Mouse (Mus musculus) megakaryocyte, embryonic 14.5 days (primary cell): ENCODE results near the gene Gm2663. TPM values are rescaled to one million over a fixed set of nuclear protein-coding genes. Genes with fewer than 3 reads are reported as not detected.
"Not testable (repeated sequence)": the region's sequence is repeated elsewhere in the genome, so short reads cannot be mapped to it uniquely, and the experiment has no call there.

ENCODE experiments used
- H3K27me3 ChIP-seq: replicated peaks from 2 replicates; pipeline ENCODE3; 2012; ENCODE audit warnings: inconsistent platforms
- H3K36me3 ChIP-seq: replicated peaks from 2 replicates; pipeline ENCODE3; 2012; ENCODE audit warnings: low read length, inconsistent platforms, mixed read lengths
- H3K4me1 ChIP-seq: 2 replicates; pipeline ENCODE4 v1.6.1; 2012; ENCODE audit warnings: inconsistent platforms
- H3K4me3 ChIP-seq: replicated peaks from 2 replicates; pipeline ENCODE3; 2012; ENCODE audit warnings: moderate library complexity, mild to moderate bottlenecking, inconsistent platforms
- H3K9me3 ChIP-seq: 2 replicates; pipeline ENCODE4 v1.6.1; 2012; ENCODE audit warnings: inconsistent platforms
- FLI1 ChIP-seq: IDR thresholded peaks from 2 replicates; pipeline ENCODE4 v1.6.1; 2012; ENCODE audit warnings: low read length, inconsistent platforms, mixed read lengths
- GATA1 ChIP-seq: IDR thresholded peaks from 3 replicates; pipeline ENCODE4 v1.6.1; 2012; ENCODE audit warnings: mixed read lengths, low read length, inconsistent platforms, borderline replicate concordance
- polyA plus RNA-seq: library from polyadenylated mRNA; stranded (reverse); fragments of >175 nt; gene quantifications from 2 replicates; pipeline ENCODE4 v1.2.3, GENCODE M21; 2012; ENCODE audit warnings: low replicate concordance; ENCODE audit not compliant: insufficient read depth

Gm2663 gene
- polyA plus RNA-seq = not detected in 2 replicates

DNA sequence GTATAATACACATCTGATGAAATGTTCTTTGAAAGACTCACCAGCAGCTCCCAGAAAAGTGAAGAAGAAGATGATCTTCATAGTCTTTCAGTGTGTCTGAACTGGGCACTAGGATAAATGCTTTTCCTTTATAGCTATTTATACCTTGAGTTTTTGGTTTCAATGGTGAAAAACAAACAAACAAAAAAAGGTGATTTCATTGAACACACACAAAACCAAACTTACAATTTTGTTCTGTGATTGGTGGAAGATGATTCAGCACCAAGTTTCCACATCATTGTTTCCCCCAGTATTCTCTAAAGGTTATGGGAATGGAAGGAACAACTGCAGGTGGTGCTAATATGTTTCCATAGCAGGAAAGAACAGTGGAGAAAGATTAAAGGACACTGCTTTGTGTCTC is at the start of gene Gm2663:
Gene Gm2663, minus strand, starts transcription at position 101 of the 400 bp plus-strand sequence.
- not testable (repeated sequence) for H3K36me3 ChIP-seq, H3K27me3 ChIP-seq

DNA sequence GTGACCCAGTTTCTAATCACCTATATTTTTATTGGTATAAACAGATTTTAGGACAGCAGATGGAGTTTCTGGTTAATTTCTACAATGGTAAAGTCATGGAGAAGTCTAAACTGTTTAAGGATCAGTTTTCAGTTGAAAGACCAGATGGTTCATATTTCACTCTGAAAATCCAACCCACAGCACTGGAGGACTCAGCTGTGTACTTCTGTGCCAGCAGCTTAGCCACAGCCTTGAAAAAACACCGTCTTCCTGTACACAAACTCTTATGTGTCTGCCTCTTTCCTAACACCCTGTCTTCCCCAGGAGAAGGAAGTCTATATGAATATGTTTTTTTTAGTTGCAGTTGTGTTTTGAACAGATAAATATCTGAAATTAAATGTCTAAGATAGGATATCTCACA is 49.3 kb upstream of the Gm2663 start:
- Histone ChIP-seq H3K9me3 (no peaks in the 10 kb centered on the region), H3K4me1 (peaks cover 12% of the 10 kb centered on the region), H3K36me3 (no peaks in the 10 kb centered on the region), H3K27me3 (no peaks in the 10 kb centered on the region), H3K4me3 (no peak overlapping the region)
- no peak for TF ChIP-seq GATA1
- no peak for TF ChIP-seq FLI1

More for the DNA sequence above, at the start of gene Gm2663:
- H3K4me3 ChIP-seq, H3K4me1 ChIP-seq, H3K9me3 ChIP-seq: not testable (repeated sequence)

- no peaks in the 10 kb centered on the region for H3K36me3 ChIP-seq
- no peak for TF ChIP-seq FLI1
- TF ChIP-seq GATA1 = no peak
These were observed 48.7 kb upstream of the Gm2663 start for GRCm38 (mm10) chr6:41047961-41048360.

DNA sequence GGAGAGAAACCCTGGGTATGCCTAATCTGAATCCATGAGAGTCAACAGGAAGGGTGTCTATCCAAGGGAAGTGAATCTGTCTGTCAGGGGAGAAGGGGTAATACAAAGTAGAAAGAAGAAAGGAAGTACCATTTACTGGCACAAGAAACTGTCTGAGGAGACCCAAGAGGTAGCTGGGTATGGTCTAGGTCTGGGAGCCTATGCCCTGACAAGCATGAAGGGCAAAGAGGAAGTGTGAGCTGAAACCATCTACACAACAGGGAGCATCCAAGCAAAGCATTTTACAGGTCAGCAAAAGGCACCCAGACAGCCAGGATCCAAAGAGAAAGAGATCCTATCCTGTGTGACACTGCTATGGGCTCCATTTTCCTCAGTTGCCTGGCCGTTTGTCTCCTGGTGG is 47.9 kb upstream of the Gm2663 start:
- no peaks in the 10 kb centered on the region for H3K9me3 ChIP-seq
- no peaks in the 10 kb centered on the region for H3K36me3 ChIP-seq
- no peak overlapping the region for H3K4me3 ChIP-seq
- TF ChIP-seq FLI1 = no peak
- TF ChIP-seq GATA1 = no peak
- H3K4me1 ChIP-seq = peaks cover 7% of the 10 kb centered on the region
- H3K27me3 ChIP-seq = no peaks in the 10 kb centered on the region

More at GRCm38 (mm10) chr6:41047961-41048360, 48.7 kb upstream of the Gm2663 start:
- Histone ChIP-seq H3K9me3 (no peaks in the 10 kb centered on the region), H3K4me3 (no peak overlapping the region), H3K4me1 (peaks cover 8% of the 10 kb centered on the region), H3K27me3 (no peaks in the 10 kb centered on the region)

GRCm38 (mm10) chr6:41046553-41046952 is 47.3 kb upstream of the Gm2663 start:
- TF ChIP-seq GATA1 (no peak), FLI1 (no peak)

GRCm38 (mm10) chr6:41044753-41045152 is 45.5 kb upstream of the Gm2663 start:
- Histone ChIP-seq H3K36me3 (no peaks in the 10 kb centered on the region), H3K27me3 (no peaks in the 10 kb centered on the region), H3K9me3 (no peaks in the 10 kb centered on the region), H3K4me3 (no peak overlapping the region), H3K4me1 (peaks cover 7% of the 10 kb centered on the region)
- TF ChIP-seq FLI1 (no peak), GATA1 (no peak)

More at GRCm38 (mm10) chr6:41046553-41046952, 47.3 kb upstream of the Gm2663 start:
- no peaks in the 10 kb centered on the region for H3K27me3 ChIP-seq
- no peaks in the 10 kb centered on the region for H3K36me3 ChIP-seq
- H3K4me3 ChIP-seq = no peak overlapping the region
- no peaks in the 10 kb centered on the region for H3K9me3 ChIP-seq
- peaks cover 7% of the 10 kb centered on the region for H3K4me1 ChIP-seq

- Histone ChIP-seq H3K36me3 (no peaks in the 10 kb centered on the region), H3K27me3 (no peaks in the 10 kb centered on the region), H3K4me3 (no peak overlapping the region), H3K9me3 (no peaks in the 10 kb centered on the region), H3K4me1 (peaks cover 7% of the 10 kb centered on the region)
- TF ChIP-seq FLI1 = no peak
- TF ChIP-seq GATA1 = no peak
These were observed 45.0 kb upstream of the Gm2663 start for GRCm38 (mm10) chr6:41044314-41044713.

DNA sequence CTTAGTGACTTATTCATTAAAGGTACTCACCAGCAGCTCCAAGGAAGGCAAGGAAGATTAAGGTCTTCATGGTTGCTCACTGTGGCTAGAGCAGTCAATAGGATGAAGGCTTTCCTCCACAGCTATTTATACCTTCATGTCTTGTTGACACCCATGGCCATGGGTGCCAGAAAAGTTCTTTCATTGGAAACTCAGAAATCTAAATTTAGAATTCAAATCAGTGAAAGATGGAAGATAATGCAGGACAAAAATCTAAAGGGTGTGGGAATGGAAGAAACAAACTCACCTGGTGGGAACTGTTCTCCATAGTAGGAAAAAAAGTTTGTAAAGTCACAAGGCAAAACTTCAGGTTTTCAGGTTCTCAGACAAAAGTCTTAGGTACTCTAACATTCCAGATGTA is 36.1 kb upstream of the Gm2663 start, which contains the start of gene 2210010C04Rik:
Gene 2210010C04Rik, minus strand, starts transcription at position 101 of the 400 bp plus-strand sequence.
- Histone ChIP-seq H3K4me3 (no peak within 1 kb of the TSS), H3K9me3 (no peaks in the 10 kb centered on the region), H3K4me1 (no peaks in the 10 kb centered on the region), H3K36me3 (no peaks in the 10 kb centered on the region), H3K27me3 (no peaks in the 10 kb centered on the region)
- TF ChIP-seq GATA1 (no peak), FLI1 (no peak)

- Histone ChIP-seq H3K4me1 (no peaks in the 10 kb centered on the region), H3K9me3 (no peaks in the 10 kb centered on the region), H3K27me3 (no peaks in the 10 kb centered on the region), H3K4me3 (no peak overlapping the region), H3K36me3 (no peaks in the 10 kb centered on the region)
- TF ChIP-seq FLI1 = no peak
- TF ChIP-seq GATA1 = no peak
These were observed 33.5 kb upstream of the Gm2663 start for GRCm38 (mm10) chr6:41032802-41033201.

- TF ChIP-seq FLI1 (no peak), GATA1 (no peak)
- Histone ChIP-seq H3K9me3 (no peaks in the 10 kb centered on the region), H3K36me3 (no peaks in the 10 kb centered on the region), H3K27me3 (no peaks in the 10 kb centered on the region), H3K4me1 (peaks cover 1% of the 10 kb centered on the region), H3K4me3 (no peak overlapping the region)
These were observed 33.0 kb upstream of the Gm2663 start for GRCm38 (mm10) chr6:41032231-41032630.

DNA sequence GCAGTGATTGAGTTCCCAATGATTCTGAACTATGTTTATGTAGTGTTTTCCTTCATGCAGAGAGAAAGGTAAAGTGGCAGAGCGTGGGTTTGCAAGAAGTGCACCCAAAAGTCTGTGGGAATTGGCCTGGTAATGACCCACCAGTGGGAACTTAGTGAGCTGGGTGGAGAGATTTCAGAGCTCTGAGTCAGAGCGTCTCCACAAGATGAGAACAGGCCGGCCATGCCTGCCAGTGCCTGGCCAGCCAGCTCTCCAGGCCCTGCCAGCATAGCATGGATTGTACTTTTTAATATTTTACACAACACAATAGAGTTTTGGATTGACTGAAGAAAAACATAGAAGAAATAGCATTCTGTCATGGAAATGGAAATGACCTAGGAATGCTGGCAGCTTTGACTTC is 31.5 kb upstream of the Gm2663 start:
- Histone ChIP-seq H3K4me3 (no peak overlapping the region), H3K27me3 (no peaks in the 10 kb centered on the region), H3K9me3 (no peaks in the 10 kb centered on the region), H3K4me1 (peaks cover 15% of the 10 kb centered on the region), H3K36me3 (no peaks in the 10 kb centered on the region)
- TF ChIP-seq GATA1 (no peak), FLI1 (no peak)
